13 mouse cellular contexts compared by ENCODE assay signal in the genomic region with DNA sequence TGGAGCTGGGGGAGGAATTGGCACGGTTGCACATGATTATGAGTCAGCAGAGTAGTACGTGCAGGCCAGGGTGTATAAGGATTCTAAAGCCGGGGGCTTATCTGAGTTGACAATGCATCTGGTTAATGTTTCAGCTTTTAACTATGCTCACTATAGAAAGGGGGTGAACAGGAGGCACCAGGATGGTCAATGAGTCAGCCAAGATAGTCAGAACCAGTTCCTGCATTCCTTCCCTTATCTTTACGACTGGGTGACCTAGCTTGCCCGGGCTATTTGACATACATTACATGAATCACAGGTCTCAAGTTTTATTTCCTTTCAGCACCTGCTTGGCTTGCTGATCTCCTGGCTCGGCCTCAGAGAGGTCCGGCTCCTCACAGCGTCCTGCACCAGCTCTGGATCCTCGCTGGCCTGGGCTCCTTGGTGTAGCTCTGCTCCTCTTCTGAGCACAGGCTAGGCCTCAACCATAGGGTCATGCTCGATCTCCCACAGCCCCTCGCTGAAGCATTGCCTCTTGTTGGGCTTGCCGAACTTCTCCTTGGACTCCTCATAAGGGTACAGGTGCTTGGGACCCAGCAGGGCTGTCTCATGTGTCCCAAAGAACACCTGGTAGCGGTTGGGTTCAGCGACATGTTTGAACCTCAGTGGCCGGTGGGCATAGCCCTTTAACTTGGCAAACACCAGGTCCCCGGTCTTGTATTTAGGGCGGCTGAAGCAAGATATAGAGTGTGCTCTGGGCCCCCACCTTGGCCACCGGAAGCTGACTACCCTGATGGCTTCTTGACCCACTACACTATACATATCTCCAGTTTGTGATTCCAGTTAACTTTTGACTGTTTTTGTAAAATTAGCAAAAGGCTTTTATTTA. TPM values are rescaled to one million over a fixed set of nuclear protein-coding genes. Genes with fewer than 3 reads are reported as not detected.
DNase-seq lines count a peak whose midpoint lies in the region; ATAC-seq lines count a peak whose summit lies in the region.
"Had no signal": no experiment of that assay in that cellular context is flagged by ENCODE, and none has a peak within 500 bp of the region (broad histone marks: within the 10 kb centered on the region; RNA-seq: fewer than 3 reads in every experiment).

No protein-coding gene starts in this region.

- no peak overlapping the region for H3K9ac ChIP-seq in heart, embryonic 11.5 days (ENCODE audit: low read depth, low read length)
- no peak overlapping the region for H3K9ac ChIP-seq in liver, embryonic 11.5 days (ENCODE audit: low read depth, low read length)
- H3K9ac ChIP-seq: forebrain, embryonic 13.5 days; liver, embryonic 14.5 days; neural tube, embryonic 13.5 days had no signal

- peak overlapping the region; percentile 50 for H3K27ac ChIP-seq in heart, embryonic 11.5 days (ENCODE audit: low read depth, low read length)
- H3K27ac ChIP-seq in liver, embryonic 11.5 days (ENCODE audit: low read depth, low read length): no peak overlapping the region
- H3K27ac ChIP-seq: forebrain, embryonic 13.5 days; liver, embryonic 14.5 days; neural tube, embryonic 13.5 days had no signal

- peak; percentile 85 for ATAC-seq in heart, embryonic 11.5 days (replicated peaks; ENCODE audit: insufficient number of reproducible peaks, low FRiP score, low TSS enrichment)
- ATAC-seq in megakaryocyte, adult 5-6 weeks (ENCODE audit: poor library complexity, severe bottlenecking): no peak
- ATAC-seq in liver, embryonic 11.5 days (replicated peaks; ENCODE audit: low FRiP score): peak; percentile 54
- ATAC-seq: forebrain, embryonic 13.5 days had no signal

- H3K4me3 ChIP-seq in heart, embryonic 11.5 days (ENCODE audit: low read depth, low read length): no peak overlapping the region
- H3K4me3 ChIP-seq in megakaryocyte, embryonic 14.5 days (replicated peaks): peak overlapping the region; percentile 50
- H3K4me3 ChIP-seq in liver, embryonic 11.5 days (ENCODE audit: low read depth, low read length): no peak overlapping the region
- H3K4me3 ChIP-seq: forebrain, embryonic 13.5 days; neural tube, embryonic 13.5 days had no signal

- no peaks in the 10 kb centered on the region for H3K27me3 ChIP-seq in heart, embryonic 11.5 days (ENCODE audit: control insufficient read depth, insufficient read depth, low read length)
- H3K27me3 ChIP-seq in megakaryocyte, embryonic 14.5 days (replicated peaks): no peaks in the 10 kb centered on the region
- no peaks in the 10 kb centered on the region for H3K27me3 ChIP-seq in liver, embryonic 11.5 days (replicated peaks; ENCODE audit: control insufficient read depth, insufficient read depth, low read length)
- H3K27me3 ChIP-seq: forebrain, embryonic 13.5 days; neural tube, embryonic 13.5 days had no signal

- DNase-seq in heart, adult 8-10 months (ENCODE audit: low spot score): no peak
- no peak for DNase-seq in liver, embryonic 11.5 days (ENCODE audit: low spot score)
- peak; percentile 61 to 64 for DNase-seq in urinary bladder, postnatal 36 days (ENCODE audit: low spot score in 2 of 2)
- DNase-seq in left cerebral cortex, adult 8-10 months (ENCODE audit: low spot score in 2 of 2): no peak
- DNase-seq in cerebellum, adult 8-10 months: no peak
- DNase-seq: cerebellum, postnatal 36 days; kidney, postnatal 10 days had no signal

- 0 out of 2 replicates have a peak, but pooled peaks cover 7% of the 10 kb centered on the region for H3K9me3 ChIP-seq in heart, embryonic 11.5 days (replicated peaks; ENCODE audit: control insufficient read depth, low read length)
- peaks cover 19% of the 10 kb centered on the region for H3K9me3 ChIP-seq in megakaryocyte, embryonic 14.5 days
- H3K9me3 ChIP-seq in liver, embryonic 11.5 days (ENCODE audit: control insufficient read depth, low read length): peaks cover 6% of the 10 kb centered on the region
- H3K9me3 ChIP-seq: neural tube, embryonic 13.5 days had no signal

- H3K4me1 ChIP-seq in heart, embryonic 11.5 days (ENCODE audit: control insufficient read depth, insufficient read depth, low read length): peaks cover 8% of the 10 kb centered on the region; the same call in 1 of the 2 replicates
- H3K4me1 ChIP-seq in megakaryocyte, embryonic 14.5 days: no peaks in the 10 kb centered on the region
- no peaks in the 10 kb centered on the region for H3K4me1 ChIP-seq in liver, embryonic 11.5 days (replicated peaks; ENCODE audit: control insufficient read depth, insufficient read depth, low read length)
- H3K4me1 ChIP-seq: forebrain, embryonic 13.5 days; neural tube, embryonic 13.5 days had no signal

- WGBS in heart, embryonic 11.5 days (ENCODE audit: insufficient replicate concordance): 55% methylated on average over 18 of the region's 18 CpGs
- 77% methylated on average over 18 of the region's 18 CpGs for WGBS in liver, embryonic 11.5 days

- no peak overlapping the region for H3K4me2 ChIP-seq in heart, embryonic 11.5 days
- H3K4me2 ChIP-seq in liver, embryonic 11.5 days: no peak overlapping the region
- H3K4me2 ChIP-seq: forebrain, embryonic 13.5 days; neural tube, embryonic 13.5 days had no signal

- no peaks in the 10 kb centered on the region for H3K36me3 ChIP-seq in heart, embryonic 11.5 days (ENCODE audit: control insufficient read depth, insufficient read depth, low read length)
- no peaks in the 10 kb centered on the region for H3K36me3 ChIP-seq in megakaryocyte, embryonic 14.5 days (replicated peaks; ENCODE audit: low read length)
- H3K36me3 ChIP-seq in liver, embryonic 11.5 days (ENCODE audit: control insufficient read depth, insufficient read depth, low read length): no peaks in the 10 kb centered on the region
- H3K36me3 ChIP-seq: neural tube, embryonic 13.5 days had no signal

RNA-seq across cellular contexts. Expression of a gene that starts 21.0 kb away (rescaled TPM):
- polyA plus RNA-seq in heart, embryonic 11.5 days (2014; fragmentation: Nextera tagmentation; extraction: Ambion mirVana): not detected in 2 replicates
- not detected for total RNA-seq in heart, adult 8-10 months (2022)
- polyA plus RNA-seq in megakaryocyte, embryonic 14.5 days (2012; ENCODE audit: insufficient read depth, low replicate concordance): not detected in 2 replicates
- not detected in 2 replicates for total RNA-seq in megakaryocyte, adult 5-6 weeks (2015)
- total RNA-seq in megakaryocyte, adult 5-6 weeks (2017): not detected in 2 replicates
- polyA plus RNA-seq in liver, embryonic 11.5 days (2014; fragmentation: Nextera tagmentation; extraction: Ambion mirVana): not detected in 2 replicates
- under 1 TPM; 0.41 to 0.75 (median 0.56) TPM for total RNA-seq in left cerebral cortex, adult 8-10 months (2022)
- polyA plus RNA-seq: forebrain, embryonic 13.5 days; liver, embryonic 14.5 days; neural tube, embryonic 13.5 days had no signal

Comparison
In these comparisons a context has a peak if more than half of its experiments do, and no peak if none do; other contexts are left out.
1. DNase-seq: peak in urinary bladder, postnatal 36 days (2 of 2); none in heart, adult 8-10 months (single experiment), liver, embryonic 11.5 days (single experiment), left cerebral cortex, adult 8-10 months (0 of 2) and cerebellum, adult 8-10 months (single experiment).